Mouse (Mus musculus) small intestine, adult 2 months (tissue): ENCODE measurements around the gene Dnajc16.

Experiments
- CTCF ChIP-seq: fragments of 200-500 bp; IDR thresholded peaks from 2 replicates; pipeline ENCODE4 v1.5.1; 2012; ENCODE audit warnings: low read depth, mild to moderate bottlenecking, control low read depth, inconsistent platforms, low read length, moderate library complexity, mixed read lengths; ENCODE audit not compliant: insufficient replicate concordance, insufficient read length; ENCODE audit errors: extremely low read depth
- POLR2A ChIP-seq: fragments of 200-500 bp; IDR thresholded peaks from 2 replicates; pipeline ENCODE4 v1.6.1; 2012; ENCODE audit warnings: low read depth, mild to moderate bottlenecking, control low read depth, inconsistent platforms, low read length, moderate library complexity

- TF ChIP-seq CTCF, result peak; percentile 44; the same call in 1 of the 2 replicates
- no peak for TF ChIP-seq POLR2A
Measured at GRCm38 (mm10) chr4:141822089-141822488, 31.4 kb upstream of the Dnajc16 start.
